8 mouse cellular contexts compared by ENCODE assay signal in genomic region chr15:13173071-13173778, GRCm38 (mm10). TPM values are rescaled to one million over a fixed set of nuclear protein-coding genes. Genes with fewer than 3 reads are reported as not detected.
A peak's percentile ranks its signal among the peaks of the same experiment; 100 is the strongest.
DNase-seq lines count a peak whose midpoint lies in the region; ATAC-seq lines count a peak whose summit lies in the region.

Cdh6 (minus strand) TSS chr15:13173675.

- H3K36me3 ChIP-seq in forebrain, embryonic 11.5 days (ENCODE audit: control insufficient read depth, insufficient read depth, low read length) = no peaks in the 10 kb centered on the region
- no peaks in the 10 kb centered on the region for H3K36me3 ChIP-seq in hindbrain, embryonic 16.5 days (ENCODE audit: control insufficient read depth, insufficient read depth, low read length)
- no peaks in the 10 kb centered on the region for H3K36me3 ChIP-seq in stomach, embryonic 14.5 days (ENCODE audit: control insufficient read depth, insufficient read depth, low read length)

- DNase-seq in R1 (ENCODE audit: low read depth, low spot score) = peak; percentile 93
- peak; percentile 88 for DNase-seq in brain, adult 2 months (ENCODE audit: low read depth, low spot score)
- DNase-seq in forebrain, embryonic 11.5 days (ENCODE audit: low spot score) = peak; percentile 90
- DNase-seq in layer of hippocampus, postnatal 36 days = peak; percentile 48 to 54
- DNase-seq in lung, postnatal 36 days = peak; percentile 2
- DNase-seq in urinary bladder, postnatal 10 days (ENCODE audit: low spot score) = no peak

- ATAC-seq in forebrain, embryonic 11.5 days (replicated peaks; ENCODE audit: low FRiP score) = peak; percentile 93
- peak; percentile 95 for ATAC-seq in hindbrain, embryonic 16.5 days
- ATAC-seq in stomach, embryonic 14.5 days (ENCODE audit: insufficient number of reproducible peaks, insufficient read depth, low FRiP score, low read depth) = peak; percentile 84

- H3K9ac ChIP-seq in forebrain, embryonic 11.5 days (ENCODE audit: low read length) = peak within 1 kb of the TSS; percentile 79
- H3K9ac ChIP-seq in hindbrain, embryonic 16.5 days (ENCODE audit: low read depth, low read length) = peak within 1 kb of the TSS; percentile 77
- 0 out of 2 replicates have a peak within 1 kb of the TSS, but pooled peaks have one; percentile 21 for H3K9ac ChIP-seq in stomach, embryonic 14.5 days (replicated peaks; ENCODE audit: low read depth, low read length)

- 0% methylated on average over 41 of the region's 42 CpGs for WGBS in forebrain, embryonic 11.5 days
- WGBS in hindbrain, embryonic 16.5 days = under 1% methylated on average over 36 of the region's 42 CpGs
- under 1% methylated on average over 42 of the region's 42 CpGs for WGBS in stomach, embryonic 14.5 days

- H3K27ac ChIP-seq in forebrain, embryonic 11.5 days (ENCODE audit: low read depth, low read length) = peak within 1 kb of the TSS; percentile 82
- H3K27ac ChIP-seq in hindbrain, embryonic 16.5 days (ENCODE audit: low read depth, low read length) = peak within 1 kb of the TSS; percentile 92
- peak within 1 kb of the TSS; percentile 61 for H3K27ac ChIP-seq in stomach, embryonic 14.5 days (ENCODE audit: low read length)

- H3K27me3 ChIP-seq in forebrain, embryonic 11.5 days (ENCODE audit: control insufficient read depth, insufficient read depth, low read length) = peaks cover 3% of the 10 kb centered on the region; the same call in 1 of the 2 replicates
- no peaks in the 10 kb centered on the region for H3K27me3 ChIP-seq in hindbrain, embryonic 16.5 days (replicated peaks; ENCODE audit: control insufficient read depth, insufficient read depth, low read length)
- no peaks in the 10 kb centered on the region; the same call in 1 of the 2 replicates for H3K27me3 ChIP-seq in stomach, embryonic 14.5 days (ENCODE audit: control insufficient read depth, insufficient read depth, low read length)

- peak within 1 kb of the TSS; percentile 51 for H3K4me2 ChIP-seq in forebrain, embryonic 11.5 days (ENCODE audit: low read depth, low read length, severe bottlenecking)
- H3K4me2 ChIP-seq in hindbrain, embryonic 16.5 days (ENCODE audit: low read length) = peak within 1 kb of the TSS; percentile 92
- H3K4me2 ChIP-seq in stomach, embryonic 14.5 days (replicated peaks; ENCODE audit: low read depth, low read length) = peak within 1 kb of the TSS; percentile 92

- H3K4me1 ChIP-seq in forebrain, embryonic 11.5 days (replicated peaks; ENCODE audit: control insufficient read depth, insufficient read depth, low read length) = peaks cover 11% of the 10 kb centered on the region; the same call in 1 of the 2 replicates
- peaks cover 6% of the 10 kb centered on the region; the same call in 1 of the 2 replicates for H3K4me1 ChIP-seq in hindbrain, embryonic 16.5 days (ENCODE audit: control insufficient read depth, insufficient read depth, low read depth, low read length)
- H3K4me1 ChIP-seq in stomach, embryonic 14.5 days (ENCODE audit: control insufficient read depth, insufficient read depth, low read length) = no peaks in the 10 kb centered on the region; the same call in 1 of the 2 replicates

- H3K9me3 ChIP-seq in forebrain, embryonic 11.5 days (ENCODE audit: control insufficient read depth, low read length) = no peaks in the 10 kb centered on the region
- H3K9me3 ChIP-seq in hindbrain, embryonic 16.5 days (ENCODE audit: control insufficient read depth, low read length) = no peaks in the 10 kb centered on the region
- no peaks in the 10 kb centered on the region for H3K9me3 ChIP-seq in stomach, embryonic 14.5 days (ENCODE audit: control insufficient read depth, low read depth, low read length)

- H3K4me3 ChIP-seq in forebrain, embryonic 11.5 days (ENCODE audit: low read depth, low read length) = peak within 1 kb of the TSS; percentile 73
- peak within 1 kb of the TSS; percentile 78 for H3K4me3 ChIP-seq in hindbrain, embryonic 16.5 days (ENCODE audit: low read length)
- H3K4me3 ChIP-seq in stomach, embryonic 14.5 days (ENCODE audit: low read depth, low read length) = peak within 1 kb of the TSS; percentile 51

RNA-seq across cellular contexts. Expression of gene Cdh6, which starts in this region (rescaled TPM):
- polyA plus RNA-seq in forebrain, embryonic 11.5 days (2014; fragmentation: Nextera tagmentation; extraction: Ambion mirVana) = 12.8 and 14.7 TPM in 2 replicates
- 18.5 and 19.0 TPM in 2 replicates for polyA plus RNA-seq in hindbrain, embryonic 16.5 days (2015; fragmentation: Nextera tagmentation; extraction: Ambion mirVana)
- total RNA-seq in layer of hippocampus, postnatal 36 days (2021) = 1 to 10 TPM; 5.4 to 5.5 TPM
- polyA plus RNA-seq in stomach, embryonic 14.5 days (2014; fragmentation: Nextera tagmentation; extraction: Ambion mirVana) = 5.7 and 6.8 TPM in 2 replicates

Comparison
In these comparisons a context has a peak if more than half of its experiments do, and no peak if none do; other contexts are left out.
1. H3K9ac ChIP-seq: peak in every context shown above with its lines; median percentile 79 in forebrain, embryonic 11.5 days; 77 in hindbrain, embryonic 16.5 days; 21 in stomach, embryonic 14.5 days.